Mouse (Mus musculus): Measurements from ENCODE around the gene E030018B13Rik.

E030018B13Rik gene

DNA sequence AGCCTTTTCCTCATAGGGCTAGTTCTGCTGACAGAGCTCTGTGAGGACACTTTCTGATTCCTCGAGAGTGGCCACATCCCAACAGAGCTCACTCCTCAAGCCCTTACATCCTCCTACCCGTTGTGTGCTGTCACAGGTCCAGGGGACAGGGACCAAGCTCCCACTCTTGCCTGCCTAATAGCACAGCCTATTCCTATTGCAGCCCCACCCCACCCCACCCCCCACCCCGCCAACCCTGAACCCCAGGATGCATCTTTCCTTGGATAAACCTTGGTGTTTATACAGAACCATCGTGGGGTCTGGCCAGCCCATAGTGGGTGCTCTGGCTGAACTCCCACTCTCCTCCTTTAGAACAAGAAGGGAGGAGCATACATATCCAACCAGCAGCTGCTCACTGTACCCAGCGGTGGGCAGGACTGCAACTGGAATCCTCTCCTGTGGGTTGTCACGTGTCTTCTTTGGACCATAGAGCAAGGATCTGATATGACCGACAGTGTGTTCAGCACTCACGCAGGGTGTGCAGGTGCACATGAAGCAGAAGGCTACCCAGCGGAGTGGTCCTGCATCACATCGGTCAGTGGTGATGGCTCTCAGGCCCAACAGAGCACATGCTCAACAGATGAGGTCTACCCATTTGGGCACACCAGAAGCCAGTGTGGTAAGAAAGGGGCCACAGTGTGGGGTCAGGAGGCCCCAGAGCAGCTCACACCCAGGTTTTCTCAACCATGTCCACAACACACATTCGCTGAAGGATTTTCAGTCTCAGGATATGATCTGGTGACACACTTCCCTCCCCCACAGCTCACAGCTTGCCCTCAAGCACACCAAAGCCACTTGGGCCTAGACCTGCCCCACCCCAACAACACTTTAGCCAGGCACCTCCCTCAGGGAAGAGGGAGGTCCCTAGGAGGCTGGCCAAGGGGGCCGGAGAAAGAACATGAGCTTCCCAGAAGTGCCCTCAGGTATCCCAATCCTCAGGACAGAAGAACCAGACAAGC, 2.4 kb downstream of the E030018B13Rik start:
- no peak for DNase-seq

DNA sequence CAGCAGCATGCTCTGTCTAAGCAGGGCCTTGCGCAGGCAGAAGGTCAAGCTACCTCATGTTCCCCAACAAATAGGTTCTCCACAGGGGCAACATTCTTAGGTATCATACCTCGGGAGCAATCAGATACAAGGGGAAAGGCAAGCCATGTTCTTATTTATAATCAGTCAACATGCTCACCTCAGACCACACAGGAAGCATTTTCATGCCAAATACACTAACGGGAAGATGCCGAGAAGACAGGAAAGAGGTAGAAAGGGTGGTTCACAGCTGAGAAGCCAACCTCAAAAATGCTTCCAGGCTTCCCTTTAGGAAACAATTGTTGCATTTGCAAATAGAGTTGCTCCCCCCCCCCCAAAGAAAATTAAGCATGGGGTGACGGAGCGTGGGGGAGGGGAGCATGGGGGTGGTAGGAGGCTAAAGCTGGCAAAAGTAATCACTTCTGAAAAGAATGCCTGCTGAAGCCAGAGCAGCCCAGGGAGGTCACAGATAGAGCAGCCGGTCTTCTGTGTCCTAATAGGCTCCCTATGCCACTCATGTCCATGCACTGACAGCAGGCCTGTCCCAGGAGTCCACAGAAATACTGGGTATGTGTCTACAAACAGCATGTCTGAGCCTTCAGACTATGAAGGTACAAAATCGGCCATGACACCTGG, 5.4 kb downstream of the E030018B13Rik start:
- no peak for DNase-seq

DNA sequence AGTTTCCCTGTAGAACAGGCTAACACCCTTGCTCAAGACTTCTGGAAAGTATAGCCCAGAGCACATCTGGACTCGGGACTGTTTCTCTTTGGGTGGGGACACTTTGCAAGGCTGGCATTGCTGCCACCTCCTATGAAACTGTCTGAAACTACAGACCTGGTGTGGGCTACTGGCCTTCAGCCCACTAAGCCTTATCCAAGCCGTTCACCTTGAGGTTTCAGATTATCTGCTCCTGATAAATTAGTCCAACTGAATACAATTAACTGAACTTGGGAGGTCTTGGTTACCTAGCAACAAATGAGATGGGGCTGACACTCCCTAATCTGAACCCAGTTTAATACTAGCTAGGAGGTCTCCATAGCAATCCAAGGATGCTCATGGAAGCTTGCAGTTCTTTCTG, 5.9 kb downstream of the E030018B13Rik start:
- DNase-seq = no peak

DNA sequence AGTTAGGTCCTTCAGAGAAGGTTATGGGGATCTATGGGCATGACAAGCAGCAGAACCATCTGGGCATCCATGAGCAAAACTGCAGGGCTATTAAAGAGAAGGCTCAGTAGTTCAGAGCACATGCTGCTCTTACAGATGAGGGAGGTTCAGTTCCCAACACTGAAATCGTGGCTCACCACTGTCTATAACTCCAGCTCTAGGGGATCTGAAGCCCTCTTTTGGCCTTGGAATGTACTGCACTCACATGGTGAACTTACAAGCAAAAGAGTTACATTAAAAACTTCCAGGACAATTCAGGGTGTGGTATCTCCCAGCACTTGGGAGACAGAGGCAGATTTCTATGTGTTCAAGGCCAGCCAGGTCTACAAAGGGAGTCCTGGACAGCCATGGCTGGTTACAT, 6.3 kb downstream of the E030018B13Rik start:
- peak in 1 of 2 experiments; percentile 20 for DNase-seq

DNA sequence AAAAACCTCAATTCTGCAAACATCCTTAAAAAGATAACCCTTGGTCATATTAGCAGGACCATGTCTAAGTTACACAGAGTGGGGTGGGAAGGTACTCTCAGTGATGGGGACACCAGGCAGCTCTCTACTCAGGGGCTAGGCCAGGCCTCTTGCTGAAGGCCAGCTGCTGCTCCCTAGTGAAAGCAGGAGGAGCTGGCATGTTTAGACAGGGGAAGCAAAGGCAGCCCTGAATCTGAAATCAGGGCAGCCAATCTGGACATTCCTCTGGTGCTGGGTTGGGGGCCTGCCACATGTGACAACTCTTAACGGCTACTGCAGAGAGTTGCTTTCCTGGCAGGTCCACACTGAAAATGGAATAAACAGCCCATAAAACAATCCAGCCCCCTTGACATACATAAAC, 7.5 kb downstream of the E030018B13Rik start:
- DNase-seq = peak in 1 of 2 experiments; percentile 39

DNA sequence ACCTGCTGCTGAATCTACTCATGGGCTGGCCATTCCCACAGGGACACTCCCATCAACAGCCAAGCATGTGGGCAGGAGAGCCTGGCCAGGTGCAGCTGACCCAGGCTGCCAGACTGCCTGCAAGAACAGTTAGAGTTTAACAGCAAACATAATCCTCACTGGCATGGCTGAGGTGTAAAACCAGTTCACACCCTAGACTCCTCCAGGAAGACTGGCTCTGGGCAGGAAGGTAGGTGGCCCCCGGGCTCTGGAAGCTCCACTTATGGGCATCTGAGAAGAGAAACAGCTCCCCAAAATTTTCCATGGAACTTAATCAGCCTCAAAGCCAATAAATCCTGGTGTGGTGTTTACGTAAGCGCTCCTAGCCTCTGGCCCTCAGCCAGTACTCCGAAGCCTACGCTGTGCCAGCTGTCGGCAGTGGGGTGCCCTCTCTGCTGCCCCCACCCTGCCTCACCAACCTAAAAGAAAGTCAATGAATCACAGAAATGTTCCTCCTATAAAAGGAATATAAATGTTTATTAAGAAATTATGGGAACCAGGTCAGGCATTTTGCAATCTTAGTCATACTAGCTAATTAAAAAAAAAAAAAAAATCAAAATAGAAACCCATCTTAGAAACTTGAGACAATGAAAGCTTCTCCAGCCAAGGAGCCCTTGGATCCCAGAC, 8.2 kb downstream of the E030018B13Rik start:
- peak; percentile 74 to 81 for DNase-seq

DNA sequence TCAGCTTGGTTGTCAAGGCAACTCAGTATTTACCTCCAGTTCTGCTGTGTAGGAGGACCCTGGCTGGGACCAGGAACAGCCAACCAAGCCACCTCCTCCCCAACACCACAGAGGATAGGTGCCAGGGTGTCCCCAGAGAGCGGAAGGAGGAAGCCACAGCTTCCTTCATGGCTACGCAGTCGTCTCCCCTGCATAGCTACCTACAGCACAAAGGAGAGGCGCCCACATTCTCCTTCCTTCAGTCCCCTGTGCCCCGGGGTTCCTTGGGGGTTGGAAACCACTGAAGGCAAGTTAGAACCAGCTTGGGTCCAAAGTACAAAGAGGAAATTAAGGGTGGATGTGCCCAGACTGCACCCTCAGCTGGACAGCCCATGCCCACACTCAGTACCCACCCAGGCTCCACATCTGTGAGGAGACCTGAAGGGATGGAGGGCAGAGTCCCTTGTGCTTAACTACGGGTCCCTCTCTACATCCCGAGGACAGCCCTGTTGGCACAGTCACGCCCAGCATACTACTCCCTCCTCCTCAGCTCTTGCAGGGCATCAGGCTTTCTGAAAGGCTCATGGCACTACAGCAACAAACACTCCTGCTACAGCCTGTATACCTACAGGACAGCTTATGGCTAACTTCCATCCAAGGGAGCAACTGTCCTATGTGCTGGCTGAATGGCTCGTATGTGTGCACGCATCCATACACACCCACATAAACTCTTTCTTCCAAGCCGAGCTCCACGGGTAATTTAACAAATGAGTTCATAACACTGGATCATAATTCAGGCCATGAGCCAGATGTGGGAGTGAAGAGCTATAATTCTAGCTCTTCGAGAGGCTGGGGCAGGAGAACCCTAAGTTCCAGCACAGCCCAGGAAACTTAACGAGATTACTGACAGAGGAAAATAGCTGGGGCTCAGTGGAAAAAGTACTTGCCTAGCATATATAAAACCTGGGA, 9.0 kb downstream of the E030018B13Rik start:
- DNase-seq = peak in 1 of 2 experiments; percentile 55

DNA sequence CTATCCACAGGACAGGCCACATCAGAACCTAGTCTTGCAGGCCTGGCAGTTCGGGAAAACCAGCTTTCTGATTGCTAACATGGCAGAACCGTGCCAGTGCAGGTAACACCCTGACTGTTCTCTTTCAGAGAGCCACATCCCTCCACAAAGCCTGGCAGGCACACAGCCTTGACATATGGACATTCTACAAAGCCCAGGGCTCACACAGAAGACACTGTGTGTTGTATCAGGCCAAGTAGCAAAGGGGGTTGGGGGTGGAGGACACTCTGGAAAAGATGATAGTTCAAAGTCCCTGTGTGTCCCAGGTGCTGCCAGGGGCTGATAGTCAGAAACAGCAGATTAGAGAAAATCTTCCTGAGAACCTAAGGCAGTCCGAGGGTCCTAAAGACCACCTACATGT, 9.8 kb downstream of the E030018B13Rik start:
- peak; percentile 55 to 68 for DNase-seq

DNA sequence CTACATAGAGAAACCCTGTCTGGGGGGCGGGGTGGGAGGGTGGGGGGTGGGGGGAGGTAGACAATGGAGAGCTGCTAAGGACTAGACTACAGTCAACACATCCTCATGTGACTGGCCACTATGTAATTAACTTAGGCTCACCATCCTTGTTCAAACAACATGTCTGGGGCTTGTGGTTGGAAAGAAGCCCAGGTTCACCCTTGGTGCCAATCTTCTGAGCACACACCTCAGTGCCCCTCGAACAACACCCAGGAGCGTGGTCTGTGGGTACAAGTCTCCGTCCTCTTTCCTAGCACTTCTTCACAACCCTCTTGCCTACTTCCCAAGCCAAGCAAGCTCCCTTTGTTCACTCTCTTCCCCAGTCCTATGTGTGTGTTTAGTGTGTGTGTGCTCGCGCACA, 10.5 kb downstream of the E030018B13Rik start:
- peak in 1 of 2 experiments; percentile 31 for DNase-seq

DNA sequence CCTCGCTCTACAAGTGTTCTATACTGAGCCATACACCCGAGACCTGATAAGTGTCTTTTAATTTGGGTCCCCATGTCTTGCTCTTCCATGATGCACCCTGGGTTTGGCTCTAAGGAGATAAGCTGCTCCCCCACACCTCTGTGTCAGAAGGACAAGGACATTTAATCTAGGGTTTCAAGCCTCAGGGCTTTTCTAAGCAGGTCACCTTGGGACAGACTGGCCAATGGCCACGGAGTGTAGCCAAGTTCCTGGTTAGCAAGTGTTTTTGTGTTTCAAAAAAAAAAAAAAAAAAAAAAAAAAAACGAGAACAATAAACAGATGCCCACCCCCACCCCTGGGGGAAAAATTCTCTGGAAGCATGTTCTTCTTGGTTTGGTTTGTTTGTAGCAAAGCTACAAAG, 12.4 kb downstream of the E030018B13Rik start:
- peak; percentile 60 to 65 for DNase-seq

DNA sequence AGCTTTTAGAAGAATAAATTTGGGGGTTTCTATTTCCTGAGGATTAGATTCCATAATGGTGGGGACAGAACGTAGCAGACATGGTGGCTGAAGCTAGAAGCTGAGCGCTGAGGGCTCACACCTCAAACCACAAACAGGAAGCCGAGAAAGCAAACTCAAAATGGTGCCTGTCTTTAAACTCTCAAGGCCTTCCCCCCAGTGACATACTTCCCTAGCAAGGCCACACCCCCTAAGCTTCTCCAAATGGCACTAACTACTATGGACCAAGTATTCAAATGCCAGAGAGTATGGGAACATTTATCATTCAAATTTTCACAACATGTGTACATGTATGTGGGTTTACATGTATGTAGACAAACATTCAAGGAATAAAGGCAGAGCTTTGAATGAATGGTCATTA, 13.5 kb downstream of the E030018B13Rik start:
- peak in 1 of 2 experiments; percentile 6 for DNase-seq

DNA sequence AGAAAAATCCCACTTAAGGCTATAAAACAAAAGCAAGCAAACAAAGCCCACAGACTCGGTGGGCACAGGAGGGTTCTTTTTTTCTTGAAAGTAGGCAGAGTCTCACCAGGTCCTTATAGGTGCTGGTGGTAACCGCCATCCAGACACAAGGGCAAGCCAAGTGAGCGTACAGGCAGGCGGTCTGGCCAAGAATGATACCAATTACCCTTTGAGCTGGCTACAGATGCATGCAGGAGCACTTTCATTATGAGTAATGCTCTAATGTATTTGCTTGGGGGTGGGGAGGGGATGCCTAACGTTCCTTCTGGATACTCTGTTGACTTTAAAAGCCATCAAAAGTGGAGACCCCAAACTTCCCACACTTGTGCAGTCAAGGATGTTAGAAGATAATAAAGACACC, 14.1 kb downstream of the E030018B13Rik start:
- peak; percentile 4 to 12 for DNase-seq

DNA sequence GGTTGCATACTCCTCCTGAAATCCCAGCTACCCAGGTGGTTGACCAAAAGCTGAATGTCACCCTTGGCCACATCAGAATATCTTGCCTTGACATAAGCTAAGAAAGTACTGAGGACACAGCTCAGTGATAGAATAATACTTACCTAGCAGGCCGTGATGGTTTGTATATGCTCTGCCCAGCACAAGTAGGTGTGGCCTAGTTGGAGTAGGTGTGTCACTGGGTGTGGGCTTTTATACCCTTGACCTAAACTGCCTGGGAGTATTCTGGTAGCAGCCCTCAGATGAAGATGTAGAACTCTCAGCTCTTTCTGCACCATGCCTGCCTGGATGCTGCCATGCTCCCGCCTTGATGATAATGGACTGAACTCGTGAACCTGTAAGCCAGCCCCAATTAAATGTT, 15.8 kb downstream of the E030018B13Rik start:
- peak; percentile 2 to 10 for DNase-seq

DNA sequence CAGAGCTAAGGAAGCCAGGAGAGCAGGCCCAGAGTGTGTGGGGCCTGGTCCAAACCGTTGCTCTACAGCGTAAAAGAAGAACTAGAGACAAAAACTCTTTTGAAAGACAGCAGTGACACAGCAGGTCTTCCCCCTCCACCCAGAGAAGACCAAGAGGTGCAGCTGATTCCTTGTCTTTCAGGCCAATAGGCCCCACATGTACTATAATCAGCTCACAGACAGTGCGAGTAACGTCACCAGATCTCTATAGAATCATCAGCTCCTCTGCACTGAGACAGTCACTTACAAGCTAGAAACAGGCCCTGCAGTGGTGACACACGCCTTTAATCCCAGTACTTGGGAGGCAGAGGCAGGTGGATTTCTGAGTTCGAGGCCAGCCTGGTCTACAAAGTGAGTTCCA, 17.2 kb downstream of the E030018B13Rik start:
- peak; percentile 7 to 36 for DNase-seq

DNA sequence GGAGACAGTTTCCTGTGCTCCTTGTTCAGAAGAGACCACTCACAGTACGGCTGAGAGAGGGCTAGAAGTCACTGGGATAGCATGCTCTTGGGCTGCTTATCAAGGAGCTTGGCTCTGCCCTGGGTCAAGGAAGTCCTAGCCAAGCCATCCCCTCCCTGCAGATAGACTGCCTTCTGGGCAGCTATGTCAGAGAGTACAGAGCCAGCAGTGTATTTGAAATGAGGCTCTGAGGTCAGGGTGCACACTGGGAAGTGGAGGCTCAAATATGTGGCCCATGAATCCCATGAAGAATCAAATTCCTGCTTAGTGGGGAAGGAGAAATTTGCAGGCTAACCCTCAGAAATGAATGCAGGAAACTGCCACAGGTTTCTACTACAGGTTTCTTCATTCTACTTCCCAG, 17.9 kb downstream of the E030018B13Rik start:
- DNase-seq = peak; percentile 56 to 57

DNA sequence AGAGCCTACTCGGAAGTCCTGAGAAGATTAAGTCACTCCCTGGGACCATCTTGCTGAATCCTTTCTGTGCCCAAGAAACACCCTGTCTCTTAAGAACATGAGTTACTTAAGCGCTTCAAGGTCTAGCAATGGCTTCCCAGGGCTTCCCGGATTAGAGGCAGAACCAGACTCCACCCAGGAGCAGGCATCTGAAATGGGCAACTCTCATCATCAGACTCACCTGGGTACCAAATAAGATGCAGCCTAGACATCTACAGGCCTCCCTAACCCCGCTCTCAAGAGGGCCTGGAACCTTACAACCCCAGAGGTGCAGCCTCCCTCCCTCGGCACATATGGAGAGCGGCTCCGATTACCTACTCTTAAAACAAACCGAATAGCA, 19.1 kb downstream of the E030018B13Rik start:
- DNase-seq = peak in 1 of 2 experiments; percentile 63

DNA sequence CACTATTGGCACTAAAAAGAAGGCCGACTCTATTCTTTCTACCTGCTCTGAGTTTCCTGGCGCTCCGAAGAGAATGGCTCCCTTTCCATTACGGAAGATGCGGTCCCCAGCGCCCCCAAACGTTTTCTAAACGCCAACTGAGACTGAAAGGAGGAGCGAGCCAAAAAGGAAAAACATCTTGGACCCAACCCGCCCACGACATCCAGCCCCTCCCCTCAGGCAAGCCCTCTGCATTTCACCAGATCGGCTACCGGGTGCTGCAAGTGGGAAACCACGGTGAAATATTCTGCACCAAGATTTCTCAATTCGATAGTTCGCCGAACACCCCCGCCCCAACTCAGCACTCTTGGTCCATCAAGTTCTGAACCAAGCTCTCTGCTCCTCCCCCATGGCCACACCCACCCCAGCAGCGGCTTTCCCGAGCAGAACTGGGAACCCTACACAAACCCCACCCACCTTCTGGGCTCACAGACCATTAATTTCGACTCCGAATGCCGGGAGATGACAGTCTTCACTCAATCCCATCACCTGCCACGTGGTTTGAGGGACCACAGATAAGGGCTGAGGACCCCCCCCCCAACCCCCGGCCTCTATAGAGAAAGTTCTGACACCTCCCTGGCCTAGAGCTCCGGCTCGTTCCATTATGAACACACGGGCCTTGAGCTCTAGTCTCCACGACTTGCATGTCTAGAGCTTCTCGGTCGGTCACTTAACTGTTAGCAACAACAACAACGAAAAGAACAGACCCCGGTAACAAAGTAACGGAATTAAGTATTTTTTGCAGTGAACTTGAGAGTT, 19.7 kb downstream of the E030018B13Rik start:
- peak; percentile 83 to 87 for DNase-seq

DNA sequence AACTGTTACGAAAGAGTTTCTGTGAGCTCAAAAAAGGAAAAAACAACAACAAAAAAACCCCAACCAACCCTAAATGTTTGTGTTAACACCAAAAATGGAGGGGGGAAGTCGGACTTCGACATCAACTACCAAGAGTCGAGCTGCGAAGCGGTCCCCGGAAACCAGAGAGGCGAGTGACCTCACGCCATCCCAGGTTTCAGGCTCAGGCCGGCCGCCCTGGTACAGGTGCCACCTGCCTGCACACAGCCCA, 20.3 kb downstream of the E030018B13Rik start:
- no peak for DNase-seq

DNA sequence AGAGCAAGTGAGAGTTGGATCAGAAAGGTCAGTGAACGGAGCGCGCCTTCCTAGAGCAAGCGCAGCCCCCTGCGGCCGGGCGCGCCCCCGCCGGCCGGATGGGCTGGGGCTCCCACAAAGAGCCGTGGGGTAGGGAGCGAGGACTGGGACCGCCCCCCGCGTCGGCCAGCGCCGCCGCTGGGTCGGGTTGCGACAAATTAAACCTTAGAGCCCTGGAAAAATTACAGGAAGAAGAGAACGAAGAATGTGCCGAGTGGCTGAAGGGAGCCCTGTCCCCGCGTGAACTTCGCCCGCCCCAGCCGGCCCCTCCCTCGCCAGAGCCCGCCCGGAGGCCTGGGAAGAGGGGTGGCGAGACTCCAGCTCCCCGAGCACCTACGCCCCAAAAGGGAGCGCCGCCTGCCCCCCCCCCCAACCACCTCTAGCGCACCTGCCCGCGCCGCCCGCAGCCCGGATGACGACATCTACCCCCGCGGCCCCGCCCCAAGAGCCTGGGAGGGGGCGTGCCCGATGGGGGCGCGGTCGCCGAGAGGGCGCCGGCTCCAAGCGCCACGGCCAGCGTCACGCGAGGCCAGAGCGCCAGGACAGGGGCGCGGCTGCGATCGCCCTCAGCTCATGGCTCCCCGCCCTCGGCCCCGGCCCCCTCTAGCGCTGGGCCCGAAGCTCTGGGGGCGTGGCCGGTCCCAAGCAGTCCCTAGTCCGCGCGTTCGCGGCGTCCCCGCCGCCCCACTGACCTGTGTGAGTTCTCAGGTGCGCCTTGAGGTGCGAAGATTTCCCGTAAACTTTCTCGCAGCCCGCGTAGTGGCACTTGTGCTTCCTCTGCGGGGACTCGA, 20.8 kb downstream of the E030018B13Rik start:
- peak; percentile 74 to 91 for DNase-seq

DNA sequence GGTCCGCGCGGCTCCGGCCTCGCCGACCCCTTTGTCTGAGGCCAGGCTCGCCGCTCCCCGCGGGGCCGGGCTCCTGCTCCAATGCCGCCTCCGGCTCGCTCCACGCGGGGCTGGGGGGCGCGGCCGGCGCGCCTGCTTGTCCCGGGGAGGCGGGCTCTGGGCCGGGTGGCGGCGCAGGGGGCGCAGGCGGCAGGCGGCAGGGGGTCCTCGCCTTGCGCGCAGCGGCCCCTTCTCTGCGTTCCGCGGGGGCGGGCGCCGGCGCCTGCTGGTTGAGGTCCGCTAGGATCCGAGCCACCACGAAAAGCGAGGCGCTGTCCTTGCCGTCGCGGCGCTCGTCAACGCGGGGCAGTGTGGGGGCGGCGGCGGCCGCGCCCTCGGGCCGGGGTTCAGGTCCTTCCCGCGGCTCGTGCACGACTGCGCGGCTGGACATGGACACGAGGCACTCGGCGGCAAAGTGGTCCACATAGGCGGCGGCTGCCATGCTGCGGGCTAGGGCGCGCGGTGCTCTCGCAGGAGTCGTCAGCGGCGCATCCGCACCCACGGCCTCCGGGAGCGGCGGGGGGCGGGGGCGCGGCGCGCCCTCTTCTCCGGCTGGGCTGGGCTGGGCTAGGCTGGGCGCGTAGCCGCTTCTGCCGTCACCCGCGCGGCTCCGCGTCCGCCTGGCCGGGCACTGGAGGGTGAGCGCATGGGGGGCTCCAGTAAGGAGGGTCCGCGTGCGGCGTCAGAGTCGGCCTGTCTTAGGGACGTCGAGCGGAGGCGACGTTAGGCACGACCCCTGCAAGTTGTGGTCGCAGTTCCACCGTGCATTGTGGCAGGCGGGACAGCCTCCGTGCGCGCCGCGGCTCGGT, 21.6 kb downstream of the E030018B13Rik start:
- peak; percentile 60 to 75 for DNase-seq
